Mouse (Mus musculus) liver, embryonic 11.5 days (tissue): ENCODE results near the gene 3110040M04Rik. TPM values are rescaled to one million over a fixed set of nuclear protein-coding genes. Genes with fewer than 3 reads are reported as not detected.

Experiments used
- ATAC-seq: fragments of 200-750 bp; cut with Nextera tagmentation; replicated peaks from 2 replicates; pipeline ENCODE4 v1.8.0; 2017; ENCODE audit warnings: moderate number of reproducible peaks, mild to moderate bottlenecking, moderate TSS enrichment, moderate library complexity; ENCODE audit not compliant: low FRiP score
- DNase-seq: peaks from one replicate; pipeline ENCODE4 v3.0.0-alpha.2; 2017; ENCODE audit warnings: low spot score
- H3K27ac ChIP-seq: fragments of 300-500 bp; sonication (generic); 2 replicates; pipeline ENCODE4 v1.5.1; 2014; ENCODE audit warnings: mild to moderate bottlenecking, low read depth, low read length, control low read depth
- H3K27me3 ChIP-seq: fragments of 300-500 bp; sonication (generic); replicated peaks from 2 replicates; pipeline ENCODE4 v1.6.1; 2014; ENCODE audit warnings: low read length, mixed read lengths; ENCODE audit not compliant: control insufficient read depth, insufficient read depth
- H3K36me3 ChIP-seq: fragments of 300-500 bp; sonication (generic); 2 replicates; pipeline ENCODE4 v1.6.1; 2014; ENCODE audit warnings: mild to moderate bottlenecking, low read length, moderate library complexity, mixed read lengths; ENCODE audit not compliant: control insufficient read depth, insufficient read depth
- H3K4me1 ChIP-seq: fragments of 300-500 bp; sonication (generic); replicated peaks from 2 replicates; pipeline ENCODE4 v1.6.1; 2014; ENCODE audit warnings: low read length, mixed read lengths; ENCODE audit not compliant: control insufficient read depth, insufficient read depth
- H3K4me2 ChIP-seq: fragments of 300-500 bp; sonication (generic); 2 replicates; pipeline ENCODE4 v1.6.1; 2014; ENCODE audit warnings: mild to moderate bottlenecking, control low read depth, moderate library complexity
- H3K4me3 ChIP-seq: fragments of 300-500 bp; sonication (generic); 2 replicates; pipeline ENCODE4 v1.5.1; 2014; ENCODE audit warnings: low read depth, low read length, control low read depth
- H3K9ac ChIP-seq: fragments of 300-500 bp; sonication (generic); 2 replicates; pipeline ENCODE4 v1.6.1; 2014; ENCODE audit warnings: low read depth, low read length, control low read depth
- H3K9me3 ChIP-seq: fragments of 300-500 bp; sonication (generic); 2 replicates; pipeline ENCODE4 v1.6.1; 2016; ENCODE audit warnings: low read length, inconsistent platforms, mixed read lengths; ENCODE audit not compliant: control insufficient read depth
- WGBS: fragments of 180-500 bp; shearing (Covaris S2); extraction: QIAGEN DNeasy Blood & Tissue Kit; methylation state at CpG from one replicate; pipeline ENCODE4 v1.1.7; 2014; 5-methylcytosine and 5-hydroxymethylcytosine counted together
- polyA plus RNA-seq: library from polyadenylated mRNA; unstranded; fragments of >200 nt; fragmentation: Nextera tagmentation; extraction: Ambion mirVana; gene quantifications from 2 replicates; pipeline ENCODE4 v1.2.1, GENCODE M21; 2014

The 3110040M04Rik gene
- polyA plus RNA-seq, 1 experiment from 2014 or later = 1.0 TPM

DNA sequence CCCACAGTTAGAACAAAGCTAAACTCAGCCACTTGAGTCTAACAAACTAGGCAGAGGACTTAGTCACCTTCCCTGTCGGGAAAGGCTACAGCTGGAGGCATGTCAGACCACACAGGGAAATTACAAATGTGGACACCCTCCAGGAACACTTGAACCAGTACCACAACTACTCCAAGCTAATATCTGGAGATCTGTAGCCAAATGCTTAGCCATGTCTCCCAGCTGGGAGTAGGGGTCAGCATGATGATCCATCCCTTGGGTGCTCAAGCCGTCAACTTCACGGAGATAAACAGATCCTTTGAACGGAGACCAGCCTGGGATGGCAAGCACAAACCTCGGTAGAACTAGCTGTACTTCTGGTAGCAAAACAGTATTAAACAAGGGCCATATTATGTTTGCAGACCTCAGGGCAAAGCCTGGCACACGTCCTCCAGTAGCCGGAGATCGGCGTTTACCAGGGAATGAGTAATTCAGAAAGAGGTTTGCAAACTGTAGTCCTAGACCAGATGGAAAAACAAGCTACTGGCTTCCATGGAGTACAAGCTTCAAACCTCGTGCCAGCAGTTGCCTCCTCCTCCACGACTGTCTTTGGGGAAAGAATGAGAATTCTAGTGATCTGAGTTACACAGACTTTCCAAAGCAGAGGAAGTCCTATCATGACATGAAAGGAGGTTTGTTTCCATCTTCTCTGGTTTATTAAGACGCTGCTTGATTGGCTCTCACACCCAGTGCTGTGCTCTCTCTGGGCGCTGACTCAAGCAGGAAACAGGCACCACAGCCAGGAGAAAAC is 32.4 kb downstream of the 3110040M04Rik start:
- H3K4me2 ChIP-seq = no peak overlapping the region
- 72% methylated on average over 13 of the region's 13 CpGs for WGBS
- no peak overlapping the region for H3K9ac ChIP-seq
- H3K4me3 ChIP-seq = no peak overlapping the region
- ATAC-seq (no peak), DNase-seq (no peak)
- H3K9me3 ChIP-seq = no peaks in the 10 kb centered on the region
- no peaks in the 10 kb centered on the region for H3K27me3 ChIP-seq
- no peaks in the 10 kb centered on the region for H3K4me1 ChIP-seq
- no peaks in the 10 kb centered on the region for H3K36me3 ChIP-seq
- no peak overlapping the region for H3K27ac ChIP-seq

DNA sequence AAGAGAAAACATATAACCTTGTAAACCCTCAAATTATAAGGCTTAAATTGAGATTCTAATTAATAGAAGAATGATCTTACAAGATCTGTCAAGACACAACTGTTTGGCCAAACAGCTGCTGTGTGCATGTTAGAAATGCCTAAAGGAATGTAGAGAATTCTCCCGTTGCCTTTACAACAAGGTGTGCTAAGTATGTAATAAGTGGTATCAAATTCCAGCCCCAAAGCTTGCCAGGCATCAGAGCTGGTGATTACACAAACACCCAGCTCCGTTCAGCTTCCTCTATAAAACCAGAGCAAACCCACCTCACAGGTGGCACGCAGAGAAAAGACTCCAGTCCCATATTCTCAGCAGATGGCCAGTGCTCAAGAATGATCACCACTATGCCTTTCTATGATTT is 33.9 kb downstream of the 3110040M04Rik start:
- ATAC-seq = no peak

DNA sequence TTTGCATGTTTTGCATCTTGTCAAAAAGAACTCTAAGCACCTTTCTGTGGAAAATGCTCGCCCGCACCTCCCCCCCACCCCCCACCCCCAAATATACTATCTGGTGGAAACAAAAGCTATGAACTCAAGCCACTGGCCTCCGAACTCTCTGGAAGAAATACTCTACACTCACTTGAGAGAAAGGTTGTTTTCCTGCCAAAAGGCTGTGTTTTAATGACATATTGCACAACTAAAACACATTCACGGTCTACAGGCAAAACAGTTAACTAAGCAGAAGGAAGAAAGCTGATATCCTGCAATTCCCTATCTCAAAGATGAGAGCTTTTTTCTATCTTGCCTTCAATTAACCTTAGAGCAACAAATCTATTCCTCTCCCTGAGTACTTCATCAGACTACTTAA is 39.4 kb downstream of the 3110040M04Rik start:
- Histone ChIP-seq H3K9me3 (no peaks in the 10 kb centered on the region), H3K27ac (no peak overlapping the region), H3K4me1 (no peaks in the 10 kb centered on the region), H3K4me3 (no peak overlapping the region), H3K4me2 (no peak overlapping the region), H3K27me3 (no peaks in the 10 kb centered on the region), H3K9ac (no peak overlapping the region), H3K36me3 (no peaks in the 10 kb centered on the region)
- DNase-seq (no peak), ATAC-seq (no peak)
- 84% methylated on average over 4 of the region's 4 CpGs for WGBS

More for the DNA sequence above, 33.9 kb downstream of the 3110040M04Rik start:
- Histone ChIP-seq H3K27me3 (no peaks in the 10 kb centered on the region), H3K4me3 (no peak overlapping the region), H3K9me3 (no peaks in the 10 kb centered on the region), H3K9ac (no peak overlapping the region), H3K4me1 (no peaks in the 10 kb centered on the region), H3K27ac (no peak overlapping the region), H3K4me2 (no peak overlapping the region), H3K36me3 (no peaks in the 10 kb centered on the region)
- DNase-seq = no peak
- whole genome bisulfite sequencing = 75% methylated on average over 3 of the region's 3 CpGs

DNA sequence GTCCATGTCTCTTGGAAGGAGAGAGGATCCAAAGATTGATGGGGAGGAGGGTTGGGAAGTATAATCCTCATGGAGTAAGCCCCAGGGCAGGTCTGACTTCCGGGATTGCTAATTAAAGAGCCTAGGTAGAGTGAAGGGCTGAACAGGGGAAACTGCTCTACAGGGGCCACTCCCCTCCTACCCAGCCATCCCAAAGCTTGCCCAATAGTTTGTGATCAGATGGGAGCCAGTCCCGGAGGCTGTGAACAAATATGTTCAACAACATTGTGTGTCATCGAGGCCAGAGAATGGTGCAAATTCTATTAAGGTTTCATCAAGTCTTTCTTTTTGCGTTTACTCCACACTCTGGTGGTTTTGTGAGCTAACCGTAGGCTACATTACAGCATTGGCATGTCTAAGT is 40.1 kb downstream of the 3110040M04Rik start:
- Histone ChIP-seq H3K9me3 (no peaks in the 10 kb centered on the region), H3K4me1 (no peaks in the 10 kb centered on the region), H3K9ac (no peak overlapping the region), H3K27me3 (no peaks in the 10 kb centered on the region), H3K27ac (no peak overlapping the region), H3K4me2 (no peak overlapping the region), H3K36me3 (no peaks in the 10 kb centered on the region), H3K4me3 (no peak overlapping the region)
- ATAC-seq (no peak), DNase-seq (no peak)
- WGBS = 88% methylated on average over 5 of the region's 5 CpGs

DNA sequence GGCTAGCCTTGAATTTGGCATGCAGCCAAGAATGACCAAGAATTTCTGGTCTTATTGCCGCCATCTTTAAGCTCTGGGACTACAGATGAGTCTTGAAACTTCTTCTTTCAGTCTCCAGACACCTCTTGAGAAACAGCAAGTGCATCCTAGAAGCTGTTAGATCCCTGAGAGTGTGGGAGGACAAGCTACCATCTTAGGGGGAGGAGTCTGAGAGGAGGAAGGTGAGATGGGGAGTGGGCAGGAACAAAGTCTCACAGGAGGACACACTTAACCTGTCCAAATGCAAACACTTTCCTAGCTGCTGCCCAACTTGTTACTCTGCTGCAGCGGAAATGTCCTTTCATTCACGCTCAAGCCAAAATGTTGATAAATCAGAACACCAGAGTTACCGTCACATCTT is 40.8 kb downstream of the 3110040M04Rik start:
- Histone ChIP-seq H3K9ac (no peak overlapping the region), H3K27me3 (no peaks in the 10 kb centered on the region), H3K36me3 (no peaks in the 10 kb centered on the region), H3K4me2 (no peak overlapping the region), H3K27ac (no peak overlapping the region), H3K9me3 (no peaks in the 10 kb centered on the region), H3K4me1 (no peaks in the 10 kb centered on the region), H3K4me3 (no peak overlapping the region)
- WGBS = 86% methylated on average over 4 of the region's 4 CpGs
- DNase-seq (no peak), ATAC-seq (no peak)

DNA sequence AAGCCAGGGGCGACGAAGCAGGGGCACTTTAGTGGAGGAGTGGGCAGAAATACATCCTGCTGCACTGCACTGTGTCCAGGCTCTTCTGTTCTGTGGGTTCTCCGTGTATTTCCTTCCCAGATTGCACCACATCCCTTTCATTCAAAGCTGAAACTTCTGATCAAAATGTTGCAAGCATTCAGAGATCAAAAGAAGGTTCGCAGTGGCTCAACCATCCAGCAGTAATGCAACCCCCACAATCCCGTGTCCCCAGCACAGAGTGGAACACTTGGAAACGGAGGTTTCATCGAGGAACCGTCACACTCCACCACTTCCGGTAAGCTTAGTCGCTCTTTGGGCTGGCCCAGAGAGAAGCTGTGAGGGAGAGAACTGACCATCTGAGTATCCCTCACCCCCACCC is 41.2 kb downstream of the 3110040M04Rik start:
- DNase-seq = no peak
- Histone ChIP-seq H3K4me1 (no peaks in the 10 kb centered on the region), H3K4me2 (no peak overlapping the region)

DNA sequence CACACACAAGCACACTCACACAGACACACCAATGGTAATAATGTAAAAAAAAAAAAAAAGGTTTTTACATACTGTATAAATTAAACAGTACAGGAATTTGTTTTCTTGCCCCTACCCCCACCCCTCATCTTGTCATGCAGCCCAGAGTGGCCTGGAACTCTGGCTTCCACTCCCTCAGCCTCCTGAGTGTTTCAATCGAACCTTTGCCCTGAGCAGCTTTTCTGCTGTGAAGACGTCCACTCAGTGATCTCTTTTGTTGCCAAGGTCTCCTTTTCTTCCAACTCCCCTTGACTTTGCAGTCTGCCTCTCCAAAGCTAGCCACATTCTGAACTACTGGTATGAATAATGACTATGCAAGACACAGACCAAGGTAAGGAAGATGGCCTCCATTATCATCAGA is 41.9 kb downstream of the 3110040M04Rik start:
- no peak overlapping the region for H3K27ac ChIP-seq
- no peak overlapping the region for H3K9ac ChIP-seq
- 75% methylated on average over 2 of the region's 2 CpGs for WGBS
- no peaks in the 10 kb centered on the region for H3K36me3 ChIP-seq
- no peaks in the 10 kb centered on the region for H3K9me3 ChIP-seq
- H3K4me1 ChIP-seq = no peaks in the 10 kb centered on the region
- ATAC-seq (no peak), DNase-seq (no peak)
- H3K4me3 ChIP-seq = no peak overlapping the region
- no peak overlapping the region for H3K4me2 ChIP-seq
- no peaks in the 10 kb centered on the region for H3K27me3 ChIP-seq

More for the DNA sequence above, 41.2 kb downstream of the 3110040M04Rik start:
- Histone ChIP-seq H3K36me3 (no peaks in the 10 kb centered on the region), H3K27ac (no peak overlapping the region), H3K9ac (no peak overlapping the region), H3K27me3 (no peaks in the 10 kb centered on the region), H3K9me3 (no peaks in the 10 kb centered on the region), H3K4me3 (no peak overlapping the region)
- ATAC-seq = no peak
- 76% methylated on average over 10 of the region's 10 CpGs for WGBS

DNA sequence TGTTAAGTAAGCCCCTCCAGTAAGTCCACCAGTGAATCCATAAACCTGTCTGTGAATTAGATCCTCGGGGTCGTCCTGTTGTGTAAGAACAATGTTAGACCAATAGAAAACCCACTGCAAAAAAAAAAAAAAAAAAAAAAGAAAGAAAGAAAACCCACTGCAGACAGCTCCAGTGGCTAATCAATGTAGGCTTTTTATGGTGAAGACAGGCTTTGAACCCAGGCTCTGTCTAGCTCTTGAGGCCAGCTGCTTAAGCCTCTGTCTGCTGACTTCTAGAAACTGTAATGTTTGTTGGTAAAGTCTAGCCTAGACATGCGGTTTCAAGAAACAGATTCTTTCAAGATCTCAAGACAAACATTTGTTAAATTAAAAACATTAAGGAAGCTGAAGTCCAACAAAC is 46.2 kb downstream of the 3110040M04Rik start:
- Histone ChIP-seq H3K27me3 (no peaks in the 10 kb centered on the region), H3K4me3 (no peak overlapping the region), H3K36me3 (no peaks in the 10 kb centered on the region), H3K9me3 (no peaks in the 10 kb centered on the region), H3K27ac (no peak overlapping the region), H3K9ac (no peak overlapping the region), H3K4me1 (0 out of 2 replicates have a peak, but pooled peaks cover 5% of the 10 kb centered on the region), H3K4me2 (no peak overlapping the region)
- 89% methylated on average over 3 of the region's 3 CpGs for WGBS
- ATAC-seq (no peak), DNase-seq (no peak)

DNA sequence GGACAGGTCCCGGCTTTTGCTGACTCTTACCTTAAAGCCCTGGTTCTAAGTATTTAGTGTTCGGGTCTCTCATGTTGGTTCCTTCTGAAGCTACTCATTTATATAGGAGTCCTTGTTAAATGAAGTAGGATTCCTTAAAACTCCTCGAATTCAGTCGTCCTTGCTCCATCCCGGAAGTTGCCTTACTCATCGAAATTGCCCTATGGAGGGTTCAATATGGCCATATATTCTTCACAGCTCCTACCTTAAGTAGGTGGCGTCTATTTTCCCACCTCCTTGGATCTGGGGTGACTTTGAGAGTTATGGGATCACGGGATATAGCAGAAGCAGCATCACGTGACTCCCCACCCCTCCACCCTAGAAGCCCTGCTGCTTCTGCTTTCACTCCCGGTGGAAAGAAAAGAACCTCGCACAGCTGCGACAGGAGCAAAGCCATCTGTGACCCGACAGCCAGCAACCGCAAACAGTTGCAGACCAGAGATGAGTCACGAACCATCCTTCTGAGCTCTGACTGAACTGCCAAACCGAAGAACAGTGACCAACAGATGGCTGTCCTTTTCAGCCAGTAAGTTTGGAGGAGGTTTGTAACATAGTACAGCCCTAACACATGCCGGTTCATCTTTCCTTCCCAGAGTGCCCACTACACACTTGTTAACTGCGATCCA is 46.7 kb downstream of the 3110040M04Rik start:
- ATAC-seq = peak; percentile 39
- peak overlapping the region; percentile 2 for H3K4me2 ChIP-seq
- 43% methylated on average over 18 of the region's 18 CpGs for WGBS
- H3K9ac ChIP-seq = no peak overlapping the region
- no peaks in the 10 kb centered on the region for H3K36me3 ChIP-seq
- peak; percentile 41 for DNase-seq
- no peak overlapping the region for H3K27ac ChIP-seq
- H3K27me3 ChIP-seq = no peaks in the 10 kb centered on the region
- H3K9me3 ChIP-seq = no peaks in the 10 kb centered on the region
- H3K4me1 ChIP-seq = 0 out of 2 replicates have a peak, but pooled peaks cover 5% of the 10 kb centered on the region
- H3K4me3 ChIP-seq = peak overlapping the region; percentile 0; the same call in 1 of the 2 replicates
